Mouse (Mus musculus) thymus, adult 18-20 months (tissue): ENCODE data around the gene Proca1.

Experiments used
- DNase-seq, 2 experiments: peaks; one replicate each; pipeline ENCODE4 v3.0.0; 2022; ENCODE audit warnings: mixed read lengths in 2 of 2

The Proca1 gene

DNA sequence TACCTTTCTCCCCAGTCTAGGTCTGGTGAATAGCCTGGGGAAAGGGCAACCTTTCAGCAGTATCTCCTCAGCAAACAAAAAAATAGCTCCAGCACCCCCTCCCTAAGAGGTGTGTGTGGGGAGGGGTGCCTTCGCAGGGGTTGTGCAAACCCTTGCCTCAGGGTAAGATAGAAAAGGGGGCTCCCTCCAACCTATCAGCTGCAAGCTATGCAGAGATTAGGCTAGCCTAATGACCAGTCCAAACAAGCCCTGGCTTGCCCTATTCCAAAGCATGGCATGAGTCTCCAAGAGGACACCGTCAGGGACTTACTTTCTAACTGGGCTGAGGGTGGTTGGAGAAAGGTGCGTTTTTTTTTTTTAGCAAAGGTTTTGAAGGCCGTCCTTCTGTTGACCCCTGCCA is 27.0 kb upstream of the Proca1 start:
- DNase-seq: no peak

DNA sequence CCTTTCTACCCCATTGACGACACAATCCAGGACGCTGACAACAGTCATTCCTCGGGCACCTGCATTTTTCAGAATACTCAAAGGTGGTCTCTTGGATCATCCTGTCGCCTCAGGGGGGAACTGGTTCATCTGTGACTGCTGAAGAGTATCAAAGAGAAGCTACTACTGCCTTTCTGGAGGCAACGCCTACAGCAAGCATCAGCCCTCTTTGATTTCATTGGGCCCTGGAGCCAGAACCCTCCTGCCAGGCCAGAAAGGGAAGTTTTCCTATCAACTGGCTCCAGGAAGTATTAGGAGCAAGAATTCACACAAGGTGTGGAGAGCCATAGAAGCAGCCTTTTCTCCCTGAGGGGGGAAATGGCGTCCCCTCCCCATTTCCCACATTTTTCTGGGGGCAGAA is 26.6 kb upstream of the Proca1 start:
- no peak for DNase-seq

DNA sequence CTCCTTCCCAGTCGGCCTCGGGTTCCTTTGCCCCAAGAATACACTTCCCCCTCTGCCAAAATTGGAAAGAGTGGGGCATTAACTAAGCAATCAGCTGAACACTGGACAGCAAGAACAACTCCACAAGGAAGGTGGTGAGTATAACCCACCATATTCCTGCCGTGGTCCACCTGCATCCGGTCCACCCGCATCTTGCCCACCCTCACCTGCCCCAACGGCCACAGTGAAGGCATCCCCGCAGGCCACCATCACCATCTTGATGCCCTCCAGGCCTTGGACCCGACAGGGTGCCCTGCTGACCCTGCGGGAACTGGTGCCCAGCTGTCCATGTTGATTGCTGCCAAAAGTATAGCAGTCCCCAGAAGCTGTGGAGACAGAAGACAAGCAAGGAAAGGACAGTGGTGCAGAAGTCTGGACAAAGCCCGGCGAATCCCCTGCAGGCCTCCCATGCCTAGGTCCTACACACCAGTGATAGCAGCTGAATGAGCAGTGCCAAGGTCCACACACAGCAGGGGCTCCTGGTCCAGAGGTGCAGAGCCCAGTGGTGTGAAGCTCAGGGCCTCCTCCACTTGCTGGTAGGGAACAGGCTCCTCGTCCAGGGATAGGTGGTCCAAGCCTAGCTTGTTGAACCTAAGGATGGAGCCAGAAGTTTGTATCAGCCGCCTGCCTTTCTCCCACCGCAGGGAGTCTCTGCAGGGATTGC is 25.8 kb upstream of the Proca1 start:
- DNase-seq: no peak

DNA sequence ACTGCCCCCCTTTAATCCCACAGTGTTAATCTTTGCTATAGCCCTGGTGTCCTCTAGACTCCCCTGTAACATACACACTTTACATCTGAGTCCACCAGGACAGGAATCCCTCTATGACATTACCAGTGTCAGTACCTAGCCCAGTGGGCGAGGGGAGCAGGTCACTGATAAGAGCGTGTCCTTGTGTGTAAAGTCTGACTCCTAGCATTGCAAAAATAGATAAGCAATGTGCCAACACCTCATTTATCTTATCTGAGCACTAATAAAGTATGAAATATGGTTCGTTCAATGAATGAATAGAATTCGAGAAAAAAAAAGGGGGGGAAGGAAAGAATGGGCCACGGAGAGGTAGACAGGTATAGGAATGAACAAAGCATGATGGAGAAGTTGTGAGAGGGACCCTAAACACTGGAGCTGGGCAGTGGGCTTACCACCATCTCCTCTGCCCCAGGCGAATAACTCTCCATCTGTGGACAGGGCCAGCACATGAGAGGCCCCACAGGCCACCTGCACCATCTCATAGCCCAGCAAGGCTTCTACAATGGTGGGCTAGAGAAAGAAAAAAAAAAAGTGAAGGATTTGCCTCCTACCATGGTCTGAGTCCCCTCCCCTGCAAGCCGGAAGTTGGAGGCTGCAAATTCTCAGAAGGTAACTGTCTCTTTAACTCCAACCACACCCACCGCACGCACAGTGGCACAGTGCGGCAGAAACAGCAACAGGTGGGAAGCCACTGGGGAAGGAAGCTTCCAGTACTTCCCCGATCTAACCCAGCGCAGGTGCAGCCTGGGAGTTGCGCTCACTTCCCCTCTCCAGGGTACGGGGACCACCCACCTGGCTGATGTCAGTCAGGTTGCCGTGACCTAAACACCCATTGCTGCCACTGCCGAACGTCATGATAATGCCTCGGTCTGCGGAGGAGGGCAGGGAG is 24.4 kb upstream of the Proca1 start:
- peak; percentile 69 to 85 for DNase-seq

DNA sequence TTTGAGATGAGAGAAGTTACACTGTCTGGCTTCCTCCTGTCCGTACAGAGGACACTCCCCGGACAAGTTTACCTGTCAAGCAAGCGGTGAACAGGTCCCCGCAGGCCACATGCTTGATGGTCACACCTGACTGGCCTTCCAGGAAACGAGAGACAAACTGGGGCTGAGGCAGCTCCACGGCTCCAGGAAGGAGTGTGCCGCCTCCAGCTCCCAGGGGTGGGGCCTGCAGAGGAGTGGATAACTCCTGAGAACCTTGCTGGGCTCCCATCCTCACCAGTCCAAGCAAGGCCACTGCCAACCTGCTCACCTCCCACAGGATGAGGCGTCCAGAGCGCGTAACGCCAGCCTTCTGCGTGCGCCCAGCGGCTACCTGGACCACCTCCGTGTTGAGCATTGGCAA is 22.9 kb upstream of the Proca1 start:
- DNase-seq: peak in 1 of 2 experiments; percentile 24

DNA sequence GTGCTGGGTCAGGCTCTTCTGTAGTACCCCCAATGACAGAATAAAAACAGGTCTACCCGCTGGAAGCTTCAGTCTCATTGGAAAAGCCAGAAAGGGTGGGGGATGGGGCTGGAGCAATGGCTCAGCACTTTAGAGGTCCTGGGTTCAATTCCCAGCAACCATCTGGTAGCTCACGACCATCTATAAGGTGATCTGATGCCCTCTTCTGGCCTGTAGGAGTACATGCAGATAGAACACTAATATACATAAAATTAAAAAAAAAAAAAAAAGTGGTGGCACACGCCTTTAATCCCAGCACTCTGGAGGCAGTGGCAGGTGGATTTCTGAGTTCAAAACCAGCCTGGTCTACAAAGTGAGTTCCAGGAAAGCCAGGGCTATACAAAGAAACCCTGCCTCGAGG is 21.9 kb upstream of the Proca1 start:
- DNase-seq: no peak

DNA sequence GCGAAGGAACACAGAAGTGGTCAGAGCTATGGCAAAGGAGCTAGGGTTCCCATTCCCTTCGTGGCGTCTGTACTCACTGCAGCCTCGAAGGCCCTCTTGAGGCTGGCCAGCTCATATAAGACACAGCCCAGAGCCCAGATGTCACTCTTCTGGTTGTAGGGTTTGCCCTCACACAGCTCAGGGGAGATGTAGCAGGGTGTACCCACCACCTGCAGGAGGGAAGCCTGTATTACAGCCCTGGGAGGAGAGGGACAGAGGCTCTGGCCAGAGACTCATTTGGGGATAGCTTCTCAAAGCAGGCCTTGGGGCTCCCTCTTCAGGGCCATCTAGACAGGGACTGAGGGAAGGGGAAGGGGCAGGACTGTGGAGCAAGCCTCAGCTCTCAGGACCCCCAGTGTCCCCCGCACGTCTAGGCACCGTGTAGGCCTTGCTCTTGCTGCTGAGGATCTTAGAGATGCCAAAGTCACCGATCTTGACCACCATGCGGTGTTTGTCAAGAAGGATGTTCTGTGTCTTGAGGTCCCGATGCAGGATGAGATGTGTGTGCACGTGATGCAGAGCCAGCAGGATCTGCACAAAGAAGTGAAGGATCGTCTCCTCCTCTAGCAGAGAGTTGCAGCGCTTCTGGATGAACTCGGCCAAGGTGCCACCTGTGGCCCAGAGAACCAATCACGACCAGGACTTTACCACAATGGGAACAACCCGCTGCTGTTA is 21.0 kb upstream of the Proca1 start:
- no peak for DNase-seq

DNA sequence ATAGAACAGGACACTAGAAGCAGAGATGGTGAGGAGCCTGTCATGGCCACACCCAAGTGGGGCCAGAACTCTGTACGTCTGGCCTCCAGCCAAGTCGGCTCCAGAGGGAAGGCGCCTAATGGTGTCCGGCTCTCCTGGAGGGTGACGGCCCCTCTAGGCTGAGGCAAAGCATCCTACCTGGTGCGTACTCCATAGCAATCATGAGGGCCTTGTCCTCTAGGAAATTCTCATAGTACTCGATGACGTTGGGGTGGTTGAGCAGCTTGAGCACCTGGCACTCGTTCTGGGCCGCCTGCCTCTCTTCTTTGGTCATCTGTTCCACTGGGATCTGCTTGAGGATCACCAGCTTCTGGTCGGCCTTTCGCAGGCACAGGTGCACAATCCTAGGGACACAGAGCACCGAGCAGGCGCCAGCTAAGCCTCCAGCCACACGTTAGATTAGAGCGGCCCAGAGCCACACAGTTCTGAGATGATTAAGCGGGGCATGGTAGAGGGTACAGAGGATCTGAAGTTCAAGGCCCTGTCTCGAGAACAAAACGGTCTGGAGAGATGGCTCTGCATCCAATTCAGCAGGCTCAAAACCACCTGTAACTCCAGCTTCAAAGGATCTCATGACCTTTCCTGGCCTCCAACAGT is 20.3 kb upstream of the Proca1 start:
- no peak for DNase-seq

DNA sequence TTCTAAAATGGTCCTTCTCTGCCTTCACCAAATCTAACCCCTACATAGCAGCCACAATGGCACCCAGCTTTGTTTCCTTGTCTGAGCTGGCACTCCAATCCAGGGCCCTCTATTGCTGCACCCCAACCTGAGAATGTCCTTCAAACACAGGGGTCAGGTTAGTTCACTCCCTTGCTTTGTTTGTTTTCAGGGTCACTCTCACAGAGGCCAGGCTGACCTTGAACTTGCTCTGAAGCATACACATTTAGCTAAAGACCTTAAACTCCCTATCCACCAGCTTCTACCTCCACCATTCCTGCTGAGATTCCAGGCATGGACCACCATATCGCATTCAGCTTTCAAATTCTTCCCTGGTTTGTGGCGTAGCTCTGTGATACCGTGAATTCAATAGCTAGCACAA is 18.7 kb upstream of the Proca1 start:
- no peak for DNase-seq

DNA sequence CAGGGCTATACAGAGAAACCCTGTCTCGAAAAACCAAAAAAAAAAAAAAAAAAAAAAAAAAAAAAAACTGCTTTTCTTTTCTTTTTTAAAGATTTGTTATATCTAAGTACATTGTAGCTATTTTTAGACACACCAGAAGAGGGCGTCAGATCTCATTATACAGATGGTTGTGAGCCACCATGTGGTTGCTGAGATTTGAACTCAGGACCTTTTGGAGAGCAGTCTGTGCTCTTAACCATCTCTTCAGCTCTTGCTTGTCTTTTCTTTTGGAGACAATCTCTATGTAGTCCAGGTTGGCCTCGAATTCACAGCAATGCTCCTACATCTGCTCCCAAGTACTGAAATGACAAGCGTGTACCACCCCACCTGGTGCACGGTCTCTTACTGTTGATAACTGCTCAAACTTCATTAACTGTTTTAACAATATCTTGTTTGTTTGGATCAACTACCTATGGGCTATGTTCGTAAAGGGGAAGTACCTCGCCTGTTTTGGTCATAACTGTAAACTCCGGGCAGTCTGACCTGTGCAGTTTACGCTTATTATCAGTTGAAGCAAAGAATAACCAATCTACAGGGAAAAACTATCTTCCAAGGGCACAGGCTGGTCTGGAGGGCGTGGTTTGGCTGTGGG is 17.3 kb upstream of the Proca1 start:
- no peak for DNase-seq

DNA sequence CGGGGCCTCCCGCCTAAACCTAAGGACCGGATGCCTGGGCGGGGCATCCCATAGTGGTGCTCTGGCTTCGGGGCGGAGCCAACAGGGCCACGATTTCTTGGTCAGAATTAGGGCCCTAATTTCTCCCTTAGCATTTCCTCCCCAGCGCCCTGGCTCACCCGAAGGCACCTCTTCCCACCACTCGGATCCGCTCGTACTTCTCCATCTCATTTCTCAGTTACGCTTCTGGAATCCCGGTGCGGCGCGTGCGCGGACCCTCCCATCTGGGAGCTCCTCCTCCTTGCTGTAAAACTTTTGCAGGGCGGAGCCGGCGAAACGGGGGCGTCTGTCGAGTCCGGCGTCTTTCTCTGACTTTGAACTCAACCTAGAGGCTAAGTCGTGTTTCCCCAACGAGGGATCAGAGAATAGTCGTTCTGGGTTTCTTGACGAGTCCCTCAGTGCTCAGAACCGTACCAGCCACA is 16.8 kb upstream of the Proca1 start, which contains the start of the genes Nek8 and Tlcd1:
Nek8 (minus strand) TSS at position 274 of the 461 bp plus-strand sequence.
Tlcd1 (plus strand) TSS at position 310 of the 461 bp plus-strand sequence.
- peak; percentile 87 to 91 for DNase-seq

DNA sequence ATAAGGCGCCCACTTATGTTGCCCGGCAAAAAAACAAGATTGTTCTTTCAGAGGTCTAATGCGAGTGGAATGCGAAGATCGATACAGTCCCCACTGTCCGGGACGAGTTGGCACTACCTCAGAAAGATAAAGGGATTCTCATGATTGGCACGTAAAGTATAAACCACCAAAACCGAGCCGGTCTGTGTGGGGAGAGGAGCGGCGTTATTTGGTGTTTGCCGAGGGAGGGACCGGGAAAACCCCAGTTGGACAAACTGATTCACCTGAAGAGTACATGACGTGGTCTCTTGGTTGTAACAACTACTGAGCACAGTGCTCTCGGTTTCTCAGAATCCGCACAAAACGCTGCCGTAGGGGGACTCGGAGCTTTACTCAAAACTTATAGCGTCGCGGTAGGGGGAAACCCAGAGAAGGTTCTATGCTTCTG is 16.3 kb upstream of the Proca1 start:
- peak in 1 of 2 experiments; percentile 33 for DNase-seq

DNA sequence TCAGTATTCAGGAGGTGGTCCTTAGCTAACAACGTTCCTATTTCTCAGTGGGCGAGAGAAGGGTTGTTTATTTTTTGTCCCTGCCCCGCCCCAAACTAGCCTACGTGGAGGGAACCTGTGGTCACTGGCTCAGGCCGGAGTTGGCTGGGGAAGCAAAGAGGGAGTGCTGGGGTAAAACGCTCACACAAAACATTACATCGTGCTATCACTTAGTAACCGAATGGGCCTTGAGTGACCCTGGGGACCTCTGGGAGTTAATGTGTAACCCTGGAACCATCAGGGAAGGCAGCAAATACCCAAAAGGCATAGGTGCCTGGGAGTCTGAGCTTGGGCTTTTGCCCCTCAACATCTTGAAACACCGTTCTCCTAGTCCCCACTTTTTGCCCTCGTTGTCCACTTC is 15.8 kb upstream of the Proca1 start:
- no peak for DNase-seq

DNA sequence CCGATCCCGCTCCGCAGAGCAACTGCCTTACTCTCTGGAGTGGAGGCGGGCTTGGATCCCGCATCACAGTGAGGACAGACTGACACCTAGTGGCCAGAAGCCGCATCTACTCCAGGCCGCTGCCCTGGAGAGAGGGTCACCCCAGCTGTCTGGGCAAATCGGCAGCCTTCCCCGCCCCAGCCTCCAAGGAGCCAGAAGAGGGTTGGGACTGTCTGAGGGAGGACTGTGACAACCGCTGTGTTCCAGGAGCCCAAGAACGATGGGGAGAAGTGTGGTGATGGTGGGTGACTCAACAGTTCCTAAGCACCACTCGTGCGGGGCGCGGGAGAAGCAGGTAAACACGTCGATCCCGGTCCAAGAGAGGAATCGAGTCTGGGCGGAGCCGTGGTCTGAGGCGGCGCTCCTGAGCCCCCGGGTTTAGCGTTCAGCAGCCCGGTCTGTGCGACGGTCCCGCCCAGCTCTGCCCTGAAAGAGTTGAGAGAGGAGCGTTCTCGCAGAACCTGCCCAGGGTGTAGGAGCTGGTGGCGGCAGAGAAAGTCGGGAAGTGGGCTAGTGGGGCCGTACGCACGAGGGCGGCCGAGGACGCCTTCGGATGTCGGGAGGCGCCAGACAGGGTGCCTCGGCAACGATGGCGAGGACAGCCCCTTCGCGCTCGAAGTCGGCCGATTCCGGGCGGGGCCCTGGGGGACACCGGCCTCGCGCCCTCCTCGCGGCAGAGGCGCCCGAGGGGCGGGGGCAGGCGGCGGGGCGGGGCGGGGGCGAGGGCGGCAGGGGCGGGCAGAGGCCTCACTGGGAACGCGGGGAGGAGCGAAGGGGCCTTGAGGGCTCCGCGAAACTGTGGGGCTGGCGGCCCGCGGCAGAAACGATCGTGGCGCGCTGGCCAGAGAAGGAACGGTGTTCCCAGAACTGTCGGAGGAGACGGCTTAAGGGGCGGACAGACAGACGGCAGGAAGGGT is 15.0 kb upstream of the Proca1 start:
- peak; percentile 86 to 87 for DNase-seq

DNA sequence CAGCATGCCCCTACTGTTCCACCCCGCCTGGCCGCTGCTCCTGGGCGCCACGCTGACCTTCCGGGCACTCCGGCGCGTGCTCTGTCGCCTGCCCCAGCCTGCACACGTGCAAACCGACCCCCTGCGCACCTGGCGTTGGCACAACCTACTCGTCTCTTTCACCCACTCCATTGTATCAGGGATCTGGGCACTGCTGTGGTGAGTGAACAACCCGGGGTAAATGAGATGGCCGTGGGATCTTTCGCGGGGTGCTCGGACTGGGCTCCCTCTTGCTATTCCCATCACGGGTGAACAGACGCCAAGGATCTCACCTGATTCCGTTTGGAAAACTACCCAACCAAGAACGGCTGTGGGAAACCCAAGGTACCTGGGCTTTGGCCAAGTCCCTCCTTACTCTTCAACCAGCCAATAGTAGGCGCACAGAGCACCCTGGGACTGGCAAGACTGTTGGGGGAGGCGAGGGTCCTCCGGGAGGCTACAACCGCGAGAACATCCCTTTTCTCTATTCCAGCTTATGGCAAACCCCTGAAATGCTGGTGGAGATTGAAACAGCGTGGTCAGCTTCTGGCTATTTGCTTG is 14.2 kb upstream of the Proca1 start:
- DNase-seq: peak; percentile 38 to 64

DNA sequence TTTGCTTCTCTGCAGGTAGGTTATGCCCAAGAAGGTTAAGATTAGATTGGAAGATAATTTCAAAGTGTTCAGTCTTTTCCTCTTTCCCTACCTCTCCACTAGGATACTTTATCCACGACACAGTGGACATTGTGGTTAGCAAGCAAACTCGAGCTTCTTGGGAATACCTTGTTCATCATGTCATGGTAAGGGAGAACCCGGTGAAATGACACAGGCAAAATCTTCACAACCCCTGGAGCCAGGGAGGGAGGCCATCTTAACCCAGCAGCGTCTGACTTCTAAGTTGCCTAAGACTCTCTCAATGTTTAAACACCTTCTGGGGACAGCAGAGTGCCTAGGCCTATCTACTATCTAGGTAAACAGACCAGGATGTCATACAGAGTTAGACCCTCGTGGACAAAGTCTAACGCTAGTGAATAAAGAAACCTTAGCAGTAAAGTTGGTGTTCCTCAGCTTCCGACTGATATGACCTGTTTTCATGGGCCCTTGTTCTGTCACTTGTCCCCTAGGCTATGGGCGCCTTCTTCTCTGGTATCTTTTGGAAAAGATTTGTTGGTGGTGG is 13.7 kb upstream of the Proca1 start:
- no peak for DNase-seq

DNA sequence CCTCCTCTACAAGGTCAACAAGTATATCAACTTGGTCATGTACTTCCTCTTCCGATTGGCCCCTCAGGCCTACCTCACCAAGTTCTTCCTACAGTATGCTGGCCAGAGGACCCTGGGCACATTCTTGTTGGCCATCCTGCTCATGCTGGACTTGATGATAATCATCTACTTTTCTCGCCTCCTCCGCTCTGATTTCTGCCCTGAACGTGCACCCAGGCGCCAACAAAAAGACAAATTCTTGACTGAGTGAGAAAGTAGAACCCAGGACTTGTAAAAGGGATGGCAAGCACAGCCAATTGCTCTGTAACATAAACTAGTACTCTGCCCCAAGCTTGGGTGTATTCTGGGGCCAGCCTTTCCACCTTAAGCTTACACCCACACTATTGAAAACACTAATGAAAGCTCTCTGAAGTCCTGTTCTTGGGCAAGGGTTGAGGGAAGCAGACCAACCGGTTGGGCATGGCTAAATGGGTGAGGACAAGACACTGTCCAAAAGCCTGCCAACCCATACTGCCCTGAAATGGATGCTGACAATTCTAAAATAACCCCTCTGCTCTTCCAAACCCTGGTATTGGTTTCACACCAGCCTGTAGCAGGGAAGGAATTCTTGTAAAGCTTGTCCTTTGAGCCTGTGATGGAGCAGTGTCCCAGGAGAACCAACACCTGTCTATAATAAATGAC is 13.0 kb upstream of the Proca1 start:
- no peak for DNase-seq

DNA sequence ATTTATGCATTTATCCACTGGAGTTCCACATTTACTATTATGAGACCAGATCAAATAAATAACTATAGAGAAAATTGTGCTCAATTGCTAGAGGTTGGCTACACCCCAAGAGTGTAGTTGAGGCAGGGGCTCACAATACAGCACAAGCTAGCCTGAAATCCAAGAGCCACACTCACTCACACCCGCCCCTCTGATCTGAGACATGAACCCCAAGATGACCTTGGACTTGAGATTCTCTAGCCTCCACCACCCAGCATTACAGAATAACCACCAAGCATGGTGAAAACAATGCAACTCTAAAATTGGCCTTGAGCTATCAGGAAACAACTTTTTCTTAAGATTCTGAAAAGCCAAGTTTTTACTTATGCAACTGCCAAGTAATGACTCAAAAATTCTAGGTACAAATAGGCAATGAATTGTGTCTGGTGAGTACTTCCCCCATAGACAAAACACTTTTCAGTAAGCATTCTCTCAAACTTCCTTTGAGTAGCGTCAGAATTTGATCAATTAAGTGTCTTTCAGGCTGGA is 11.3 kb upstream of the Proca1 start:
- DNase-seq: no peak

DNA sequence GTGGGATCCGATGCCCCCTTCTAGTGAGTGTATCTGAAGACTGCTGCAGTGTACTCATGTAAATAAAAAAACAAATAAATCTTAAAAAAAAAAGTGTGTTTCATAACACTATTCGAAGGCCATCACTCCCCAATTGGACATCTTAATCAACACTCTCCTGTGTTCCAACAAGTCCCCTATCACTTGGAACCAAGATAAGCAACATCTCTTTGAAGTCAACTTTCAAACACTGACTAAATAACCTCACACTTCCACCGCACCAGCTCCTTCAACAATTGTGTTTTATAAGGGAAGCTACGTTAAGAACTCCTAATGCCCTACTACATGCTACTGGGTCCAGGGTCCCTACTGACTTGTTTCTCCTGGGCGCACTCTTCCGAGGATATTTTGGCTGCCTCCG is 10.7 kb upstream of the Proca1 start:
- DNase-seq: no peak
